Mouse (Mus musculus) C2C12 (cell line): ENCODE measurements at regions not wholly inside any gene's neighbourhood (a gene's known extent, or its start where the extent isn't known, plus 50 kb on each side); places are given as distances from the start of the nearest gene placed in this dataset.

Experiments
- CTCF ChIP-seq: IDR thresholded peaks from one replicate; pipeline ENCODE4 v1.5.1; 2011; ENCODE audit not compliant: control insufficient read depth, insufficient read depth, insufficient read length
- MAX ChIP-seq: IDR thresholded peaks from one replicate; pipeline ENCODE4 v1.6.1; 2011; ENCODE audit warnings: mild to moderate bottlenecking, control low read depth
- USF1 ChIP-seq: IDR thresholded peaks from one replicate; pipeline ENCODE4 v1.6.1; 2011; ENCODE audit warnings: low read depth, mild to moderate bottlenecking, control low read depth, moderate library complexity

DNA sequence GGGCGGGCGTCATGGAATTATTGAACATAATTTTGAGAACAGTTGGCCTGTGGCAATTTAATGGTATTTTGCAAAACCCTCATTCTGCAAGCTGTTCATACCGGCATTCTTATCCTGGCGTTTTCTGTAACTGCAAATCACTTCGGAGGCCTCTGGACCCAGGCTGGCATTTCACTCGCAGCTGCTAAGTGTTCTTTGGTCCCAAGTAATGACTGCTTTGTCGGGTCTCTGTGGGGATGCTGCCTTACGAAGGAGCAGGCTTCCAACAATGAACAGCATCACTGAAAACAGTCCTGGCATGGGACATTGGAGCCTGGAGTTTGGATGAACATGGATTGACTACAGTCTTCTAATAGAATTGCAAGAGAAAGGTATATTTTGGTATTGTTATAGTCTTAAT lies 465.6 kb downstream of the Tmem132b start:
- no peak for TF ChIP-seq CTCF
- no peak for TF ChIP-seq MAX
- TF ChIP-seq USF1, result no peak
